In the genomic region with DNA sequence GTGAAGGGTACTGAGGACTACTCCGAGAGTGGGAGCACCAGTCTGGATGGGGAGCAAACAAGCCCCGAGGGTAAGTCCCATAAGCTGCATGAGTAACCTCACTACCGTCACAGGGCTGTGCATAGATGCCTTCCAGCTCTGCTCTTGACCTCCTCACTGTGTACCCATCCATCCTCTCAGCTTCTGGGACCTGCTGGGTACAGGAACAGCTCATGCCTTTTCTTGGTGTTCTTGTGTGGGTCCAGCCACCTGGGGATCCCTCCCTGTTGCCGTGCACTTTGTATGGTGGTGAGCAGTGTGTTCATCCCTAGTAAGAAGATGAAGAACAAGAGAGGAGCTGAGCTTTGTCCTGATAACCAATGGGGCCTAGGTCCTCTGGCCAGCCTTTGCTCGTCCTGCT, we compare ENCODE assay signal across 19 mouse cellular contexts. TPM values are rescaled to one million over a fixed set of nuclear protein-coding genes. Genes with fewer than 3 reads are reported as not detected.
"Had no signal": no experiment of that assay in that cellular context is flagged by ENCODE, and none has a peak within 500 bp of the region (broad histone marks: within the 10 kb centered on the region; RNA-seq: fewer than 3 reads in every experiment).

No protein-coding gene starts in this region.

- H3K9ac ChIP-seq: heart, embryonic 12.5 days; hindbrain, embryonic 13.5 days; hindbrain, embryonic 15.5 days; limb, embryonic 13.5 days; limb, embryonic 15.5 days; liver, embryonic 12.5 days; liver, embryonic 14.5 days had no signal

- H3K4me2 ChIP-seq: heart, embryonic 12.5 days; hindbrain, embryonic 13.5 days; hindbrain, embryonic 15.5 days; limb, embryonic 13.5 days; limb, embryonic 15.5 days; liver, embryonic 12.5 days had no signal

- DNase-seq: gastrocnemius, postnatal 10 days; gastrocnemius, postnatal 25 days; heart, postnatal 10 days; kidney, adult 8-10 months; kidney, postnatal 10 days; kidney, postnatal 25 days; kidney, postnatal 4 days had no signal

- H3K9me3 ChIP-seq: heart, embryonic 12.5 days; hindbrain, embryonic 13.5 days; hindbrain, embryonic 15.5 days; limb, embryonic 13.5 days; limb, embryonic 15.5 days; liver, embryonic 12.5 days had no signal

- ATAC-seq: hindbrain, postnatal 0 days; liver, embryonic 12.5 days had no signal

- H3K27ac ChIP-seq: heart, adult 2 months; hindbrain, embryonic 13.5 days; hindbrain, embryonic 15.5 days; hindbrain, postnatal 0 days; layer of hippocampus, adult 2 months; left cerebral cortex, adult 2 months; limb, embryonic 13.5 days; limb, embryonic 15.5 days; liver, embryonic 12.5 days; liver, embryonic 14.5 days had no signal

- H3K27me3 ChIP-seq: heart, embryonic 12.5 days; hindbrain, embryonic 13.5 days; hindbrain, embryonic 15.5 days; limb, embryonic 13.5 days; limb, embryonic 15.5 days; liver, embryonic 12.5 days had no signal

- H3K4me1 ChIP-seq: liver, embryonic 12.5 days had no signal

- H3K4me3 ChIP-seq: heart, adult 2 months; heart, embryonic 12.5 days; hindbrain, embryonic 13.5 days; hindbrain, embryonic 15.5 days; layer of hippocampus, adult 2 months; left cerebral cortex, adult 2 months; limb, embryonic 13.5 days; limb, embryonic 15.5 days; liver, embryonic 12.5 days had no signal

RNA-seq across cellular contexts. Expression of gene Sspo, which starts 44.0 kb away (rescaled TPM):
- total RNA-seq: hematopoietic stem cell, adult 5-6 weeks had no signal
